ENCODE assay signal across 8 mouse cellular contexts in genomic region chrX:73672031-73672431, GRCm38 (mm10). TPM values are rescaled to one million over a fixed set of nuclear protein-coding genes. Genes with fewer than 3 reads are reported as not detected.
DNase-seq lines count a peak whose midpoint lies in the region.

No protein-coding gene starts in this region.

- intact Hi-C loops in heart, postnatal 10 days (cut with DNase I), result loop anchor here (5.0 kb wide), 3 partner anchors 225 to 620 kb away; partner anchors contain the start of gene L1cam

- peak; percentile 36 to 37 for DNase-seq in adrenal gland, adult 18-20 months (ENCODE audit: low spot score in 2 of 2)
- no peak for DNase-seq in adrenal gland, adult 8-10 months
- peak; percentile 53 for DNase-seq in T-cell, adult 2 months (ENCODE audit: low spot score)
- DNase-seq in embryo, embryonic 10.5 days (ENCODE audit: low spot score), result peak; percentile 71
- DNase-seq in heart, postnatal 10 days, result peak; percentile 54 to 57
- peak; percentile 68 to 76 for DNase-seq in kidney, postnatal 4 days
- DNase-seq in lung, postnatal 36 days, result peak; percentile 74
- DNase-seq in right cerebral cortex, postnatal 14 days, result peak; percentile 48

RNA-seq across cellular contexts. Expression of gene Slc6a8, which starts 0.9 kb away (rescaled TPM):
- 10 to 100 TPM; 74.5 to 97.7 TPM for total RNA-seq in adrenal gland, adult 18-20 months (2021)
- 100 to 1,000 TPM in 3 of 4 experiments, 10 to 100 TPM in 1; 63.8 to 185 (median 134) TPM for total RNA-seq in adrenal gland, adult 8-10 months (2022)
- total RNA-seq in heart, postnatal 10 days (2021), result 100 to 1,000 TPM; 112 to 126 TPM

RNA-seq across cellular contexts. Expression of gene Pnck, which starts 12.1 kb away (rescaled TPM):
- total RNA-seq in adrenal gland, adult 18-20 months (2021), result 10 to 100 TPM; 10.6 to 11.7 TPM
- 10 to 100 TPM; 10.6 to 29.6 (median 18.5) TPM for total RNA-seq in adrenal gland, adult 8-10 months (2022)
- total RNA-seq in heart, postnatal 10 days (2021), result 1 to 10 TPM; 8.0 to 8.4 TPM

RNA-seq across cellular contexts. Expression of gene Dusp9, which starts 32.8 kb away (rescaled TPM):
- under 1 TPM; 0.20 to 0.35 TPM for total RNA-seq in adrenal gland, adult 18-20 months (2021)
- 1 to 10 TPM in 1 of 4 experiments, under 1 TPM in 3; 0.17 to 1.1 (median 0.52) TPM for total RNA-seq in adrenal gland, adult 8-10 months (2022)
- total RNA-seq in heart, postnatal 10 days (2021), result under 1 TPM in 1 of 2 experiments, not detected in 1; 0.14 TPM

RNA-seq across cellular contexts. Expression of gene Bcap31, which starts 43.9 kb away (rescaled TPM):
- 100 to 1,000 TPM; 289 to 309 TPM for total RNA-seq in adrenal gland, adult 18-20 months (2021)
- 100 to 1,000 TPM; 212 to 320 (median 258) TPM for total RNA-seq in adrenal gland, adult 8-10 months (2022)
- 100 to 1,000 TPM in 1 of 2 experiments, 10 to 100 TPM in 1; 99.5 to 104 TPM for total RNA-seq in heart, postnatal 10 days (2021)

RNA-seq across cellular contexts. Expression of gene Abcd1, which starts 44.4 kb away (rescaled TPM):
- 10 to 100 TPM; 24.0 to 24.3 TPM for total RNA-seq in adrenal gland, adult 18-20 months (2021)
- 10 to 100 TPM; 23.0 to 38.2 (median 29.4) TPM for total RNA-seq in adrenal gland, adult 8-10 months (2022)
- total RNA-seq in heart, postnatal 10 days (2021), result 10 to 100 TPM; 23.9 to 28.4 TPM
